Mouse (Mus musculus) cerebellum, adult 2 months (tissue): ENCODE data around the gene Wdr75.

ENCODE experiments used
- CTCF ChIP-seq: fragments of 200-500 bp; IDR thresholded peaks from 2 replicates; pipeline ENCODE4 v1.5.1; 2011; ENCODE audit warnings: low read depth, mild to moderate bottlenecking, control low read depth, low read length, moderate library complexity, borderline replicate concordance; ENCODE audit not compliant: insufficient read depth
- POLR2A ChIP-seq: fragments of 200-500 bp; IDR thresholded peaks from 2 replicates; pipeline ENCODE4 v1.6.1; 2011; ENCODE audit warnings: low read length, control low read depth, borderline replicate concordance; ENCODE audit not compliant: insufficient read depth

DNA sequence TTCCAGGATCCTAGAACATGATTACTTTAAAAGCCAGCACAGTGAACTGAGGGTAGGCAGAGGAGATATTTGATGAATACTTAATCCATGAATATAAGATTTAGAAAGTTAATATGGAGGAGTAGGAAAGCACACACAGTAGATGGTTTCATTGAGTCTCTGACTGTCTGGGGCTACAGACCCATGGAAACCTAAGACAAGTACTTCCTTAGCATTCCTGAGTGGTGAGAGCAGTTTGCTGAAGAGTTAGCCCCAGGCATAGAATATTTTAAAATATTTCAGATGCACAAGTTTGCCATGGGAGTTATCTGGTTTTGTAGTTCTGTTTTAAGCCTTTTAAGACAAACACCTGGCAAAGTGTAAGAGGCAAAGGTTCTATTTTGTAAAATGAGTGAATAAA lies 66.2 kb downstream of the Wdr75 start:
- no peak for TF ChIP-seq POLR2A
- TF ChIP-seq CTCF, result no peak
